Mouse (Mus musculus) spleen, adult 2 months (tissue): ENCODE measurements around the gene Cys1. TPM values are rescaled to one million over a fixed set of nuclear protein-coding genes. Genes with fewer than 3 reads are reported as not detected.

Experiments
- DNase-seq, 2 experiments: peaks; one replicate each; pipeline versions ENCODE4 v3.0.0 to v3.0.0-alpha.2; 2012 to 2021; ENCODE audit warnings: low spot score in 2 of 2, low read depth in 1 of 2
- H3K27ac ChIP-seq: fragments of 200-500 bp; 2 replicates; pipeline ENCODE4 v1.5.1; 2012; ENCODE audit warnings: low read length, inconsistent platforms; ENCODE audit not compliant: insufficient read depth
- H3K27me3 ChIP-seq: fragments of 200-500 bp; 2 replicates; pipeline ENCODE4 v1.6.1; 2012; ENCODE audit warnings: mild to moderate bottlenecking, moderate library complexity, low read length, inconsistent platforms; ENCODE audit not compliant: control insufficient read depth, insufficient read depth
- H3K36me3 ChIP-seq: fragments of 200-500 bp; 2 replicates; pipeline ENCODE4 v1.6.1; 2012; ENCODE audit warnings: mild to moderate bottlenecking, low read length, inconsistent platforms; ENCODE audit not compliant: control insufficient read depth, insufficient read depth
- H3K4me1 ChIP-seq: fragments of 200-500 bp; 2 replicates; pipeline ENCODE4 v1.6.1; 2011; ENCODE audit warnings: inconsistent platforms; ENCODE audit not compliant: control insufficient read depth, insufficient read depth, insufficient read length
- H3K4me3 ChIP-seq: fragments of 200-500 bp; 2 replicates; pipeline ENCODE4 v1.5.1; 2011; ENCODE audit warnings: mild to moderate bottlenecking, inconsistent platforms; ENCODE audit not compliant: insufficient read depth, insufficient read length; ENCODE audit errors: extremely low read depth
- CTCF ChIP-seq: fragments of 200-500 bp; IDR thresholded peaks from 2 replicates; pipeline ENCODE4 v1.5.1; 2011; ENCODE audit warnings: mild to moderate bottlenecking, inconsistent platforms; ENCODE audit not compliant: insufficient read depth, insufficient read length, insufficient replicate concordance; ENCODE audit errors: extremely low read depth
- POLR2A ChIP-seq: fragments of 200-500 bp; IDR thresholded peaks from 2 replicates; pipeline ENCODE4 v1.6.1; 2011; ENCODE audit warnings: low read depth, low read length, inconsistent platforms
- whole genome bisulfite sequencing: fragments of 180-500 bp; shearing (Covaris S2); methylation state at CpG from one replicate; pipeline ENCODE4 v1.1.7; 2018; 5-methylcytosine and 5-hydroxymethylcytosine counted together
- polyA plus RNA-seq: library from polyadenylated mRNA; depleted of rRNA; stranded (reverse); fragments of >200 nt; gene quantifications from 2 replicates; pipeline ENCODE4 v1.2.3, GENCODE M21; 2012

Cys1 gene
- polyA plus RNA-seq, 1 experiment, result 2.7 TPM

DNA sequence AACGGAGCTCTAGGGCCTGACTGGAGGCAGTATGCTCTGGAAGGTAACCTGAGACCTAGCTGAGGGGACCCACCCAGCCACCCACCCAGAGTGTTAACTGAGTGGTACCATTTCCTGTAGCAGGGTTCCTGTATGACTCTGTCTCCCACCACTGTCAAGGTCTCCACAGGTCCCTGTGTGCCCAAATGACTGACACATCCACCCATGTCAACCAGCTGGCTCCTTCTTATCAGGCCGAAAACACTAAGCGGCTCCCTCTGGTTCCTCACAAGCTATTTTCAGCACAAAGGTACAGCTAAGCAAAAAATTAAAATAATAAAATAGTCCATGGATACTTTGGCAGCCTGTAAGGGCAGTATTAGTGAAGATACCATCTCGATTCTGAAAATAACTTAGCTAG, 47.4 kb downstream of the Cys1 start:
- DNase-seq, result no peak
- Histone ChIP-seq H3K27me3 (no peaks in the 10 kb centered on the region), H3K36me3 (no peaks in the 10 kb centered on the region), H3K27ac (no peak overlapping the region; the same call in 1 of the 2 replicates), H3K4me3 (no peak overlapping the region), H3K4me1 (peaks cover 19% of the 10 kb centered on the region)
- WGBS, result 50% methylated on average over 4 of the region's 4 CpGs
- TF ChIP-seq POLR2A (no peak), CTCF (no peak)

DNA sequence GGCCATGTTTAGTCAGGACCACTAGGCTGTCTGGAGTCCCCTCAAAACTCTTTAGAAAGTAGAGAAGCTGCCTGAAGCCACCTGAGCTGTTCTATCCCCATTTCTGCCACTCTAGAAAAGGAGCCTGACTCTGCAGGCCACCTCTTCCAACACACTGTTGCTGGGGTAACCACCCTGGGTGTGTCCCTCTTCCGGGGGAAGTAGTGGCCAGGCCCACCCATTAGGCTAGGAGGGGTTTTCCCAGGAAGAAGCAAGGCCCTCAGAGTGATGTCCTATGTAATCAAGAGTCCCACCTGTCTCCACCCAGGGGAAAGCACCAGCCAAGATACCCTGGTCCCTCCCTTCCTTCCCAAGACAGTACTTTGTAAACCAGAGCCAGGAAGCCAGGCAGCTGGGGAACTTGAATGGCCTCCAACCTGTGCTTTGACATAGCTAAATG, 47.8 kb downstream of the Cys1 start:
- Histone ChIP-seq H3K4me3 (no peak overlapping the region), H3K27me3 (no peaks in the 10 kb centered on the region), H3K27ac (0 out of 2 replicates have a peak overlapping the region, but pooled peaks have one; percentile 22), H3K4me1 (peaks cover 19% of the 10 kb centered on the region), H3K36me3 (no peaks in the 10 kb centered on the region)
- WGBS, result 23% methylated on average over 1 of the region's 1 CpGs
- TF ChIP-seq POLR2A, result no peak
- TF ChIP-seq CTCF, result no peak
- DNase-seq, result no peak

DNA sequence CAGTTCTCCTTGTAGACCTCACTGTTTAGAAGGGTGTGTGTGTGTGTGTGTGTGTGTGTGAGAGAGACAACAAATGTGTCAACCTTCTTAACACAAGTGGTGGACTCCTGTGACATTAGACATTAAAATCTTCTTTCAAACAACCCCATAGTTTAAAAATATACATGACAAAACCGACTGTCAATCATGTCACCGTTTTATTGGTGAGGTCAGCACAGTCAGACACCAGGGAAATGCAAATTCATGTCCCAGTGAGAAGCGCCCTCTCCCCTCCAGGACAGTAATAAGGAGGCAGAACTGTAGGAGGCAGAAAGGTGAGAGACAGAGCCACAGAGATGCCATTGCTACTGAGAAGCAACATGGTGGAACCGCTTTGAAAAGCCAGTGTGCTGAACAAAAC, 49.2 kb downstream of the Cys1 start:
- TF ChIP-seq POLR2A (no peak), CTCF (no peak)
- H3K27ac ChIP-seq, result no peak overlapping the region
- H3K4me1 ChIP-seq, result peaks cover 19% of the 10 kb centered on the region
- H3K36me3 ChIP-seq, result no peaks in the 10 kb centered on the region
- H3K27me3 ChIP-seq, result no peaks in the 10 kb centered on the region
- no peak overlapping the region for H3K4me3 ChIP-seq
- DNase-seq, result no peak
- 77% methylated on average over 4 of the region's 4 CpGs for WGBS

DNA sequence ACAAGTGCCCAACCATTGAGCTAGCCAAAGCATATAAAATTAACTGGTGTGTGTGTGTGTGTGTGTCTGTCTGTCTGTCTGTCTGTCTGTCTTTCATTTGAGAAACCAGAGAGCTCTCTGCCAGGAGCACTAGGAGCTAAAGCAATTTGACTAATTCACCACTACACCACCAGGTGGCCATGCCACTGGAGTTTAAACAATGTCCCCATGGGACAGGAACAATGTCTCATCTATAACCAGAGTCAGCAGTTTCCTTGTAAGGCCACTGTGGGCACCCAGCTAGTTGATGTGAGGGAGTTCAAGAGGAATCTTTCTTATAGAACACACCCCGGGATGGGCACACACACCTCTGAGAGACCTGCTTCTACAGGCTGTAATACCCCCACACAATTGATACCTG, 51.4 kb downstream of the Cys1 start:
- peak in 1 of 2 experiments; percentile 33 for DNase-seq
- WGBS, result 44% methylated on average over 1 of the region's 1 CpGs
- H3K27ac ChIP-seq, result no peak overlapping the region

DNA sequence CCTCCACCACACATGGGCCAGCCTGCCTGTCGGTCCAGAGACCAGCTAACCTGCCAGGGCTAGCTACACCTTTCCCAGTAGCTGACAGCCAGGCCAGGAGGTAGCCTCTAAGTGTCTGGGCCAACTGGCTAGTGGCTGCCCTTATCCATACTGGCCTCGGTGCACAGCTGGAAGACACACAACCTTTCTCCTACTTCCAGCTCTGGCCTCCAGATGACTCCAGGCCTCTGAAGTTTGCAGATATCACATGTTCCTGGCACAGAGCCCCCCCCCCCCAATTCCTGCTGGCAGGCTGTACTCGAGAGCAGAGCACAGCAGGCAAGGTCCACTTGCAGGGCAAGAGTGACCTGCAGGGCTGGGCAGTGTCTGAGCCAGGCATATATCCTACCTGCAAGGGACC, 54.4 kb downstream of the Cys1 start:
- H3K27me3 ChIP-seq, result no peaks in the 10 kb centered on the region
- no peaks in the 10 kb centered on the region for H3K4me1 ChIP-seq
- WGBS, result 79% methylated on average over 3 of the region's 3 CpGs
- H3K4me3 ChIP-seq, result no peak overlapping the region
- H3K27ac ChIP-seq, result no peak overlapping the region
- TF ChIP-seq CTCF (no peak), POLR2A (no peak)
- H3K36me3 ChIP-seq, result no peaks in the 10 kb centered on the region
- DNase-seq, result no peak

More for the DNA sequence above, 51.4 kb downstream of the Cys1 start:
- no peaks in the 10 kb centered on the region for H3K36me3 ChIP-seq
- no peak for TF ChIP-seq CTCF
- TF ChIP-seq POLR2A, result no peak
- no peak overlapping the region for H3K4me3 ChIP-seq
- H3K4me1 ChIP-seq, result peaks cover 19% of the 10 kb centered on the region
- H3K27me3 ChIP-seq, result no peaks in the 10 kb centered on the region

DNA sequence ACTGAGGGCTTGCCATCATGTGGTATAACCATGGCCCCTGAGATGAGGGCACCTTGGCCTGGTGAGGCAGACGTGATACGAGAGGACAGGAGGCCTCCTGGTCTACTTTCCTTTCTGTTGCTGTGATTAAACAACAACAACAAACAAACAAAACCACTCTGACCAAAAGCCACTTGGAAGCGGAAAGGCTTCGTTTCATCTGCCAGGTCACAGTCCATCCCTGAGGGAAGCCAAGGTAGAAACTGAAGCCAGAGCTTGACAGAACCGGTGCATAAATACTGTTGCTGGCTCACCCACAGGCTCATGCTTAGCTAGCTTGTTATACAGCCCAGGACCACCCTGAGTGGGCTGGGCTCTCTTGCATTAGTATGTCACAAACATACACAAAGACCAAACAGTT, 55.2 kb downstream of the Cys1 start:
- Histone ChIP-seq H3K27me3 (no peaks in the 10 kb centered on the region), H3K4me3 (no peak overlapping the region), H3K36me3 (no peaks in the 10 kb centered on the region), H3K4me1 (no peaks in the 10 kb centered on the region), H3K27ac (no peak overlapping the region)
- 90% methylated on average over 5 of the region's 5 CpGs for WGBS
- no peak for DNase-seq
- TF ChIP-seq CTCF (no peak), POLR2A (no peak)

DNA sequence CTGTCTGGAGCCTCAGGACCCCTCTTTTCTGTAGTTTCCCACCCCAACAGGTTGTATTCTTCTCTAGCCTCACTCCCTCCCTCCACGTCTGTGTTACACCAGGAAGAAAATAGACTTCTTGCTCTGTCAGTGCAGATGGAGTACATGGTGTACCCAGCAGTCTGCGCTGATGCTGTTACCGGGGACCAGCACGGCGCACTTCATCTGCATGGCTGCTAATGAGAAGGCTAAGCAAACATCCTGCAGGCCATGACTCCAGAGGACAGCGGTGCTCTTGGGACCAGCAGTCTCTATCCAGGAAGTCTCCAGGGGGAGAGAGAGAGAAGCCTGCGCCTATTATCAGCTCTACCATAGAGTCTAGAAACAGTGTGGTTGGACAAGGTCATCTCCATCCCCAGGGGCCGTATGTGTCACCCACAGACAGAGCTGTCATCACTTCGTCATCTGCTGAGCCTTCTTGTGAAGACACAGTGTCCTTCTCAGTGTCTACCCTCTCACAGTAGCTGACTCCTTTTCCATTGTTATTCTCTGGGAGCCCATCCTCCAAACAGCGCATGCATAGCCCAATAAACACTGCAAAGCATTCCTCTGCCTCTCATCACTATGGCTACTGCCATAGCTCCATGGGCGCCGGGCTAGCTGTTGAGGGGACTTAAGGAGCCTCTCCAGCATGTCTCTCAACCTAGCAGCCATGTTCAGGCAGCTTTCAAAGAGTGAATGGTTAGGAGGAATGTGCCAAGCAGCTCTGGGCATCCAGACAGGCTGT, 57.9 kb downstream of the Cys1 start:
- no peak overlapping the region for H3K27ac ChIP-seq
- 91% methylated on average over 12 of the region's 12 CpGs for WGBS

More for the DNA sequence above, 57.9 kb downstream of the Cys1 start:
- no peak for TF ChIP-seq POLR2A
- TF ChIP-seq CTCF, result no peak
- Histone ChIP-seq H3K27me3 (no peaks in the 10 kb centered on the region), H3K4me1 (no peaks in the 10 kb centered on the region), H3K4me3 (no peak overlapping the region), H3K36me3 (no peaks in the 10 kb centered on the region)
- DNase-seq, result no peak
